Mouse (Mus musculus) stomach, embryonic 16.5 days (tissue): Measurements from ENCODE around the gene Ttc5. TPM values are rescaled to one million over a fixed set of nuclear protein-coding genes. Genes with fewer than 3 reads are reported as not detected.
"Not testable (repeated sequence)": the region's sequence is repeated elsewhere in the genome, so short reads cannot be mapped to it uniquely, and the experiment has no call there.

ENCODE experiments used
- ATAC-seq: fragments of 200-750 bp; cut with Nextera tagmentation; 2 replicates; pipeline ENCODE4 v1.8.0; 2017; ENCODE audit warnings: moderate number of reproducible peaks, moderate TSS enrichment; ENCODE audit not compliant: insufficient read depth, low FRiP score
- H3K27ac ChIP-seq: fragments of 300-500 bp; sonication (generic); 2 replicates; pipeline ENCODE4 v1.5.1; 2014; ENCODE audit warnings: low read length
- H3K27me3 ChIP-seq: fragments of 300-500 bp; sonication (generic); 2 replicates; pipeline ENCODE4 v1.6.1; 2014; ENCODE audit warnings: low read length, control low read depth, mixed read lengths; ENCODE audit not compliant: control insufficient read depth, insufficient read depth
- H3K36me3 ChIP-seq: fragments of 300-500 bp; sonication (generic); 2 replicates; pipeline ENCODE4 v1.6.1; 2014; ENCODE audit warnings: low read length; ENCODE audit not compliant: control insufficient read depth, insufficient read depth
- H3K4me1 ChIP-seq: fragments of 300-500 bp; sonication (generic); 2 replicates; pipeline ENCODE4 v1.6.1; 2014; ENCODE audit warnings: low read length, control low read depth, mixed read lengths; ENCODE audit not compliant: control insufficient read depth, insufficient read depth
- H3K4me2 ChIP-seq: fragments of 300-500 bp; sonication (generic); 2 replicates; pipeline ENCODE4 v1.6.1; 2014; ENCODE audit warnings: low read depth, low read length, mixed read lengths
- H3K4me3 ChIP-seq: fragments of 300-500 bp; sonication (generic); replicated peaks from 2 replicates; pipeline ENCODE4 v1.5.1; 2014; ENCODE audit warnings: mild to moderate bottlenecking, low read length
- H3K9ac ChIP-seq: fragments of 300-500 bp; sonication (generic); 2 replicates; pipeline ENCODE4 v1.6.1; 2014; ENCODE audit warnings: low read length
- H3K9me3 ChIP-seq: fragments of 300-500 bp; sonication (generic); replicated peaks from 2 replicates; pipeline ENCODE4 v1.6.1; 2016; ENCODE audit warnings: low read length, control low read depth; ENCODE audit not compliant: control insufficient read depth
- WGBS: fragments of 180-500 bp; shearing (Covaris S2); extraction: QIAGEN DNeasy Blood & Tissue Kit; methylation state at CpG from one replicate; pipeline ENCODE4 v1.1.7; 2014; 5-methylcytosine and 5-hydroxymethylcytosine counted together
- polyA plus RNA-seq: library from polyadenylated mRNA; unstranded; fragments of >200 nt; fragmentation: Nextera tagmentation; extraction: Ambion mirVana; gene quantifications from 2 replicates; pipeline ENCODE4 v1.2.1, GENCODE M21; 2015

Ttc5 gene
- polyA plus RNA-seq, 1 experiment from 2014 or later, result 58.5 TPM

- H3K9me3 ChIP-seq, H3K36me3 ChIP-seq, H3K27me3 ChIP-seq, H3K9ac ChIP-seq, H3K27ac ChIP-seq, H3K4me3 ChIP-seq, H3K4me1 ChIP-seq, ATAC-seq: not testable (repeated sequence)
- H3K4me2 ChIP-seq, result peak overlapping the region; percentile 55
- 89% methylated on average over 5 of the region's 5 CpGs for WGBS
Observed at GRCm38 (mm10) chr14:50806469-50806868, 21.1 kb upstream of the Ttc5 start.

GRCm38 (mm10) chr14:50804683-50805082 is 19.4 kb upstream of the Ttc5 start:
- WGBS, result 57% methylated on average over 13 of the region's 13 CpGs
- no peak overlapping the region for H3K4me2 ChIP-seq
- ATAC-seq, result no peak
- no peaks in the 10 kb centered on the region for H3K9me3 ChIP-seq
- no peaks in the 10 kb centered on the region for H3K36me3 ChIP-seq
- H3K27ac ChIP-seq, result no peak overlapping the region
- H3K4me3 ChIP-seq, result no peak overlapping the region
- H3K9ac ChIP-seq, result no peak overlapping the region
- peaks cover 3% of the 10 kb centered on the region for H3K4me1 ChIP-seq
- H3K27me3 ChIP-seq, result no peaks in the 10 kb centered on the region

GRCm38 (mm10) chr14:50802843-50803562 is 17.7 kb upstream of the Ttc5 start:
- ATAC-seq, result no peak
- H3K9me3 ChIP-seq, result no peaks in the 10 kb centered on the region
- WGBS, result 62% methylated on average over 4 of the region's 4 CpGs
- no peak overlapping the region for H3K9ac ChIP-seq
- H3K27me3 ChIP-seq, result no peaks in the 10 kb centered on the region
- H3K4me3 ChIP-seq, result no peak overlapping the region
- no peaks in the 10 kb centered on the region for H3K4me1 ChIP-seq
- no peak overlapping the region for H3K4me2 ChIP-seq
- H3K27ac ChIP-seq, result no peak overlapping the region
- no peaks in the 10 kb centered on the region for H3K36me3 ChIP-seq

GRCm38 (mm10) chr14:50802441-50802840 is 17.1 kb upstream of the Ttc5 start:
- no peak for ATAC-seq
- Histone ChIP-seq H3K36me3 (no peaks in the 10 kb centered on the region), H3K4me1 (no peaks in the 10 kb centered on the region), H3K27me3 (no peaks in the 10 kb centered on the region), H3K4me2 (no peak overlapping the region), H3K27ac (no peak overlapping the region), H3K9ac (no peak overlapping the region), H3K9me3 (no peaks in the 10 kb centered on the region), H3K4me3 (no peak overlapping the region)
- 82% methylated on average over 6 of the region's 6 CpGs for WGBS

- Histone ChIP-seq H3K4me2 (no peak overlapping the region), H3K4me3 (no peak overlapping the region), H3K27me3 (no peaks in the 10 kb centered on the region), H3K9ac (no peak overlapping the region), H3K27ac (no peak overlapping the region), H3K36me3 (no peaks in the 10 kb centered on the region), H3K4me1 (no peaks in the 10 kb centered on the region), H3K9me3 (no peaks in the 10 kb centered on the region)
- ATAC-seq, result peak; percentile 47
- 2% methylated on average over 3 of the region's 3 CpGs for WGBS
Observed at GRCm38 (mm10) chr14:50799502-50800259, 14.4 kb upstream of the Ttc5 start.

GRCm38 (mm10) chr14:50798512-50798911 is 13.2 kb upstream of the Ttc5 start:
- H3K9ac ChIP-seq, result no peak overlapping the region
- no peak for ATAC-seq
- H3K4me3 ChIP-seq, result no peak overlapping the region
- H3K27me3 ChIP-seq, result no peaks in the 10 kb centered on the region
- no peak overlapping the region for H3K4me2 ChIP-seq
- no peak overlapping the region for H3K27ac ChIP-seq
- H3K4me1 ChIP-seq, result no peaks in the 10 kb centered on the region
- no peaks in the 10 kb centered on the region for H3K36me3 ChIP-seq
- no peaks in the 10 kb centered on the region for H3K9me3 ChIP-seq
- WGBS, result 69% methylated on average over 2 of the region's 2 CpGs

- 87% methylated on average over 1 of the region's 1 CpGs for WGBS
- no peak overlapping the region for H3K9ac ChIP-seq
Observed at GRCm38 (mm10) chr14:50796464-50796863, 11.1 kb upstream of the Ttc5 start.

GRCm38 (mm10) chr14:50795965-50796364 is 10.6 kb upstream of the Ttc5 start:
- Histone ChIP-seq H3K4me1 (no peaks in the 10 kb centered on the region), H3K9me3 (no peaks in the 10 kb centered on the region), H3K27ac (no peak overlapping the region), H3K4me3 (no peak overlapping the region), H3K9ac (no peak overlapping the region), H3K27me3 (no peaks in the 10 kb centered on the region), H3K4me2 (no peak overlapping the region), H3K36me3 (no peaks in the 10 kb centered on the region)
- no peak for ATAC-seq
- 80% methylated on average over 4 of the region's 4 CpGs for WGBS

More at GRCm38 (mm10) chr14:50796464-50796863, 11.1 kb upstream of the Ttc5 start:
- Histone ChIP-seq H3K27ac (no peak overlapping the region), H3K36me3 (no peaks in the 10 kb centered on the region), H3K9me3 (no peaks in the 10 kb centered on the region), H3K4me1 (no peaks in the 10 kb centered on the region), H3K27me3 (no peaks in the 10 kb centered on the region), H3K4me3 (no peak overlapping the region), H3K4me2 (no peak overlapping the region)
- ATAC-seq, result no peak

GRCm38 (mm10) chr14:50795261-50795935 is 10.1 kb upstream of the Ttc5 start:
- Histone ChIP-seq H3K4me2 (no peak overlapping the region), H3K9ac (no peak overlapping the region), H3K4me1 (no peaks in the 10 kb centered on the region), H3K4me3 (no peak overlapping the region), H3K27ac (no peak overlapping the region), H3K27me3 (no peaks in the 10 kb centered on the region), H3K36me3 (no peaks in the 10 kb centered on the region), H3K9me3 (no peaks in the 10 kb centered on the region)
- 91% methylated on average over 24 of the region's 24 CpGs for WGBS
- no peak for ATAC-seq
